Mouse (Mus musculus) embryonic fibroblast, embryonic 13.5 days (primary cell): ENCODE data around the gene Gm20388.

Experiments
- CTCF ChIP-seq: IDR thresholded peaks from 2 replicates; pipeline ENCODE4 v1.5.1; 2011; ENCODE audit warnings: mild to moderate bottlenecking, control low read depth, low read length, moderate library complexity, borderline replicate concordance; ENCODE audit not compliant: insufficient read depth
- POLR2A ChIP-seq: IDR thresholded peaks from 2 replicates; pipeline ENCODE4 v1.6.1; 2011; ENCODE audit warnings: low read depth, mild to moderate bottlenecking, control low read depth, low read length, moderate library complexity

GRCm38 (mm10) chr8:122537812-122538211, 2627.2 kb downstream of the Gm20388 start:
- TF ChIP-seq CTCF, result no peak
- TF ChIP-seq POLR2A, result no peak
